Mouse (Mus musculus) midbrain, embryonic 16.5 days (tissue): ENCODE data around the gene Nob1. TPM values are rescaled to one million over a fixed set of nuclear protein-coding genes. Genes with fewer than 3 reads are reported as not detected.

Source experiments
- ATAC-seq: fragments of 200-750 bp; cut with Nextera tagmentation; 2 replicates; pipeline ENCODE4 v1.8.0; 2017; ENCODE audit warnings: moderate TSS enrichment
- H3K27ac ChIP-seq: fragments of 300-500 bp; sonication (generic); 2 replicates; pipeline ENCODE4 v1.5.1; 2014; ENCODE audit warnings: mild to moderate bottlenecking, low read length, mixed read lengths
- H3K27me3 ChIP-seq: fragments of 300-500 bp; sonication (generic); 2 replicates; pipeline ENCODE4 v1.6.1; 2014; ENCODE audit warnings: low read depth, low read length, mixed read lengths; ENCODE audit not compliant: control insufficient read depth, insufficient read depth
- H3K36me3 ChIP-seq: fragments of 300-500 bp; sonication (generic); 2 replicates; pipeline ENCODE4 v1.6.1; 2014; ENCODE audit warnings: mild to moderate bottlenecking, low read length, moderate library complexity, mixed read lengths; ENCODE audit not compliant: control insufficient read depth, insufficient read depth
- H3K4me1 ChIP-seq: fragments of 300-500 bp; sonication (generic); 2 replicates; pipeline ENCODE4 v1.6.1; 2014; ENCODE audit warnings: mild to moderate bottlenecking, low read length, mixed read lengths; ENCODE audit not compliant: control insufficient read depth, insufficient read depth
- H3K4me2 ChIP-seq: fragments of 300-500 bp; sonication (generic); 2 replicates; pipeline ENCODE4 v1.6.1; 2014; ENCODE audit warnings: mild to moderate bottlenecking, low read length, mixed read lengths
- H3K4me3 ChIP-seq: fragments of 300-500 bp; sonication (generic); 2 replicates; pipeline ENCODE4 v1.5.1; 2014; ENCODE audit warnings: low read depth, mild to moderate bottlenecking, low read length, moderate library complexity, mixed read lengths
- H3K9ac ChIP-seq: fragments of 300-500 bp; sonication (generic); 2 replicates; pipeline ENCODE4 v1.6.1; 2014; ENCODE audit warnings: low read depth, low read length, mixed read lengths
- H3K9me3 ChIP-seq: fragments of 300-500 bp; sonication (generic); replicated peaks from 2 replicates; pipeline ENCODE4 v1.6.1; 2014; ENCODE audit warnings: mild to moderate bottlenecking, low read length, mixed read lengths; ENCODE audit not compliant: control insufficient read depth, poor library complexity, severe bottlenecking
- WGBS: fragments of 180-500 bp; shearing (Covaris S2); extraction: QIAGEN DNeasy Blood & Tissue Kit; methylation state at CpG from one replicate; pipeline ENCODE4 v1.1.7; 2014; 5-methylcytosine and 5-hydroxymethylcytosine counted together
- polyA plus RNA-seq: library from polyadenylated mRNA; unstranded; fragments of >200 nt; fragmentation: Nextera tagmentation; extraction: Ambion mirVana; gene quantifications from 2 replicates; pipeline ENCODE4 v1.2.1, GENCODE M21; 2015

The Nob1 gene
- polyA plus RNA-seq, 1 experiment from 2014 or later = 67.8 TPM

GRCm38 (mm10) chr8:107439880-107440625 lies 15.2 kb upstream of the Nob1 start:
- H3K27me3 ChIP-seq = no peaks in the 10 kb centered on the region
- H3K9ac ChIP-seq = no peak overlapping the region
- H3K9me3 ChIP-seq = no peaks in the 10 kb centered on the region
- H3K4me1 ChIP-seq = peaks cover 17% of the 10 kb centered on the region
- H3K4me2 ChIP-seq = no peak overlapping the region
- WGBS = 96% methylated on average over 3 of the region's 3 CpGs
- H3K27ac ChIP-seq = no peak overlapping the region
- no peak for ATAC-seq
- no peak overlapping the region for H3K4me3 ChIP-seq
- no peaks in the 10 kb centered on the region for H3K36me3 ChIP-seq

GRCm38 (mm10) chr8:107437711-107438110 lies 12.9 kb upstream of the Nob1 start:
- Histone ChIP-seq H3K4me2 (no peak overlapping the region), H3K9ac (no peak overlapping the region), H3K27me3 (no peaks in the 10 kb centered on the region), H3K36me3 (no peaks in the 10 kb centered on the region), H3K9me3 (no peaks in the 10 kb centered on the region), H3K4me1 (peaks cover 17% of the 10 kb centered on the region), H3K27ac (no peak overlapping the region), H3K4me3 (no peak overlapping the region)
- WGBS = 83% methylated on average over 2 of the region's 2 CpGs
- no peak for ATAC-seq

GRCm38 (mm10) chr8:107436841-107437421 lies 12.1 kb upstream of the Nob1 start:
- Histone ChIP-seq H3K36me3 (no peaks in the 10 kb centered on the region), H3K9ac (peak overlapping the region; percentile 93), H3K4me2 (peak overlapping the region; percentile 77), H3K27me3 (no peaks in the 10 kb centered on the region), H3K9me3 (no peaks in the 10 kb centered on the region), H3K27ac (peak overlapping the region; percentile 87), H3K4me3 (peak overlapping the region; percentile 95), H3K4me1 (peaks cover 17% of the 10 kb centered on the region)
- no peak for ATAC-seq
- 8% methylated on average over 16 of the region's 16 CpGs for WGBS

- Histone ChIP-seq H3K9ac (peak within 1 kb of the TSS; percentile 93), H3K36me3 (no peaks in the 10 kb centered on the region), H3K4me3 (peak within 1 kb of the TSS; percentile 95), H3K27ac (peak within 1 kb of the TSS; percentile 87), H3K4me1 (peaks cover 17% of the 10 kb centered on the region), H3K4me2 (peak within 1 kb of the TSS; percentile 77), H3K27me3 (no peaks in the 10 kb centered on the region), H3K9me3 (no peaks in the 10 kb centered on the region)
- ATAC-seq = peak; percentile 91
- under 1% methylated on average over 54 of the region's 81 CpGs for WGBS
These were observed 11.3 kb upstream of the Nob1 start, which contains the start of gene Wwp2 for GRCm38 (mm10) chr8:107435962-107436831. Gene Wwp2, plus strand, starts transcription at chr8:107436365.

- H3K27ac ChIP-seq = peak overlapping the region; percentile 87; the same call in 1 of the 2 replicates
- peak; percentile 66 for ATAC-seq
These were observed 10.6 kb upstream of the Nob1 start for GRCm38 (mm10) chr8:107435421-107435961.

GRCm38 (mm10) chr8:107430821-107431220 lies 6.0 kb upstream of the Nob1 start:
- Histone ChIP-seq H3K4me2 (no peak overlapping the region), H3K4me1 (peaks cover 4% of the 10 kb centered on the region), H3K27ac (no peak overlapping the region), H3K27me3 (no peaks in the 10 kb centered on the region), H3K9me3 (no peaks in the 10 kb centered on the region), H3K4me3 (no peak overlapping the region), H3K9ac (no peak overlapping the region), H3K36me3 (no peaks in the 10 kb centered on the region)
- WGBS = 83% methylated on average over 8 of the region's 8 CpGs
- ATAC-seq = no peak

More at GRCm38 (mm10) chr8:107435421-107435961, 10.6 kb upstream of the Nob1 start:
- peaks cover 17% of the 10 kb centered on the region for H3K4me1 ChIP-seq
- peak overlapping the region; percentile 77 for H3K4me2 ChIP-seq
- H3K36me3 ChIP-seq = no peaks in the 10 kb centered on the region
- 34% methylated on average over 11 of the region's 11 CpGs for WGBS
- peak overlapping the region; percentile 95 for H3K4me3 ChIP-seq
- no peaks in the 10 kb centered on the region for H3K9me3 ChIP-seq
- no peaks in the 10 kb centered on the region for H3K27me3 ChIP-seq
- peak overlapping the region; percentile 93 for H3K9ac ChIP-seq

GRCm38 (mm10) chr8:107425230-107425597 lies 363 bp upstream of the Nob1 start:
- 50% methylated on average over 8 of the region's 8 CpGs for WGBS
- Histone ChIP-seq H3K4me2 (no peak overlapping the region), H3K9ac (no peak overlapping the region), H3K4me3 (peak overlapping the region; percentile 92; the same call in 1 of the 2 replicates), H3K4me1 (peaks cover 22% of the 10 kb centered on the region), H3K9me3 (no peaks in the 10 kb centered on the region), H3K36me3 (peaks cover under 1% of the 10 kb centered on the region; the same call in 1 of the 2 replicates), H3K27me3 (no peaks in the 10 kb centered on the region), H3K27ac (no peak overlapping the region)
- no peak for ATAC-seq

- H3K9me3 ChIP-seq = no peaks in the 10 kb centered on the region
- ATAC-seq = 0 out of 2 replicates have a peak, but pooled peaks have one; percentile 12
- peaks cover 22% of the 10 kb centered on the region for H3K4me1 ChIP-seq
- H3K4me2 ChIP-seq = peak overlapping the region; percentile 90
- WGBS = 32% methylated on average over 9 of the region's 9 CpGs
- H3K27me3 ChIP-seq = no peaks in the 10 kb centered on the region
- H3K36me3 ChIP-seq = peaks cover 2% of the 10 kb centered on the region; the same call in 1 of the 2 replicates
- H3K27ac ChIP-seq = peak overlapping the region; percentile 76
- H3K4me3 ChIP-seq = peak overlapping the region; percentile 92
- peak overlapping the region; percentile 97 for H3K9ac ChIP-seq
These were observed 675 bp downstream of the Nob1 start for GRCm38 (mm10) chr8:107424176-107424575.
